Mouse (Mus musculus) skeletal muscle tissue, adult 2 months (tissue): ENCODE data around the gene C2.

Experiments used
- DNase-seq: peaks from one replicate; pipeline ENCODE4 v3.0.0-alpha.2; 2012; ENCODE audit warnings: low read depth, low spot score

The C2 gene

DNA sequence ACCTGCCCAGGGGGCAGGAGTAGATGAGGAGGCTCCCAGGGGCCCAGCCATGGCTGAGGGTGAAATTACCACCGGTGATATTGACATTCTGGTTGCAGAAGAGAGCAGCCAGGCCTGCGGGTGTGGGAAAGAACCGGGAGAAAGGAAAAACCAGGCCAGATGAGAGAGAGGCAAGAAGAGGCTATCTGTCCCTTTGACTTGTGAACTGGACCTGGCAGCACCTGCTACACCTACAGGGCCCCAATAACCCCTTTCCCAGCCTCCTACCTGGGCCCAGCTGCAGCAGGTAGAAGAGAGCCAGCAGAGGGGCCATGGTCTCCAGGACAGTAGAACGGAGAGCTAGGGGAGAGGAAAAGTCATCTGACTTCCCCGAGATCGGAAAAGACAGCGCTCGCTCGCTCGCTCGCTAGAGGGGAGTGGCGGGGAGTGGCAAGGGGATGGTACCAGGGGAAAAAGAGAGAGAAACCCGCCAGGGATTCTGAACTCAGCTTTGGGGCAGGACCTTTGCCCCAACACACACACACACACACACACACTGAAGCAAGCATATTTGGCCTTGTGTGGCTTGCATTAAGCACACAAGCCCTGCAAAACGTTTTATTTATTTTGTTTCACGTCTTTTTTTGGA lies 16.3 kb downstream of the C2 start, which contains the start of gene Gm20547:
Gene Gm20547 (minus strand): TSS at position 360 of the 628 bp plus-strand sequence.
- no peak for DNase-seq

DNA sequence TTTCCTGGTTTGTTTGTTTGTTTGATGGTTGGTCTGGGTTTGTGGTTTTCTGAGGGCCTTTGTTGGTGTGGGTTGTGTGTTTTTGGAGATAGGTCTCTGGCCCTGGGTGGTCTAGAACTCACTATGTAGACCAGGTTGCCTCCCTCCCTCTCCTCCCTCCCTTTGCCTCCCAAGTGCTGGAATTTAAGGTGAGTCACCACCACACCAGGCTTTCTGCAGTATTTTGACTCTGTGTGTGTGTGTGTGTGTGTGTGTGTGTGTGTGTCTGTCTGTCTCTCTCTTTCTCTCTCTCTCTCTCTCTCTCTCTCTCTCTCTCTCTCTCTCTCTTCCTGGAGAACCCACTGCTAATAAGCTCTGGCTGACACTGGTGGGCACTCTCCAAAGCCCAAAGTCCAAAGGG lies 16.9 kb downstream of the C2 start:
- no peak for DNase-seq

DNA sequence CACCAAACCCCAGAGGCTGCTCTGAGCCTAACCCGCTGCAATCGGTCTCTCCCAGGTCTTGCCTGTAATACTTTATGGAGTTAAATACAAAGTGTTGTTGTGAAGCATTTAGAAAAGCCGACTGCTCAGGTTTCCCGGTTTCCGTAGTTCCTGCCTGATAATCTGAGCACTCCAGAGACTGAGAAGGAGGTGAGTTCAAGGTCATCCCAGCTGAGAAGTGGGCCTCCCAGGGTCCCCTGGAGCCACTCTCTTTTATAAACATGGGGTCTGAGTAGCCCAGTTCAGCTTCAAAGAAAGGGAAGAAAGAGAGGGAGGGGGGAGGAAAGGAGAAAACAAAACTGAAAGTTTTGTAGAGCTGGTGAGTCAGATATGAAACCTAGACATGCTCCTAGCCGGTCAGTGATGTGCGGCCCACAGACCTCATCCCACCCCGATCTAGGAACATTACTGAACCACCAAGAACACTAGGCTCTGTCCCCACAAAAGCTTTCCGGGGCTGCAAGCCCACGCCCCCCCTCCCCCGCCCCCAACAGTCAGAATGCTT lies 18.7 kb downstream of the C2 start, which contains the start of gene Zbtb12:
Gene Zbtb12 (plus strand): TSS at position 148 of the 544 bp plus-strand sequence.
- DNase-seq = no peak

DNA sequence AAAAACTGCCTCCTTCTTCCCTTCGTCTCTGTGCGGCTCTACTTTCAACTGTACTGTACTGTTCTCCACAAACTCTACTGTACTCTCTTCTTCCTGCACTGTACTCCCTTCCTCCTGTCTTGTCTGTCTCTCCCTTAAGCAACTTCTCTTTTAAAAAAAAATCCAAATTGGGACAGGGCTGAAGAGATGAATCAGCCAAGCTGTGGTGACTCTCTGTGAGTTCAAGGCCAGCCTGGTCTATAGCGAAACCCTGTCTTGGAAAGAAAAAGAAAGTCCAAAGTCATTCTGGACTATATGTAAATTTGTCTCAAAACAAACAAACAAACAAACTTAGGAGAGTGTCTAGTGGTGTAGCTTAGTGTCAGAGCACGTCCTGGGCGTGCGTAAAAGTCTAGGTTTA lies 23.7 kb downstream of the C2 start:
- DNase-seq = no peak

DNA sequence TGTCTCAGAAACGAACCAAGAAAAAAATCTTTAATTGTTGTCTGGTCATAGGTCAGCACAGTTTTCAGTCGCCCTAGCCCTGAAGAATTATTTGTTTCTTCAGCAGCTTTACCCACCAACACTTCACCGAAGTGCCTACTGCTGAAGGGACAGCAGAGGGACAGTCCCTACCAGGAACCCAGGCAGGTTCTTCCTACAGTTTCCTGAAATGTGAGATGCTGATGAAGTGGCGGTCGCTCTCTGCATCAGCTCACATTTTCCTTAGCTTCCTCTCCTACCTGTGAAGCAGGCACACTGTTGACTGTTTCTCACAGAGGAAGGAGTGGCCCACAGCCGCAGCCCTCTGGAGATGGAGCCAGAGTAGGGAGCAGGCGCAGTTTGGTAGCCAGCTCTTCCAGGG lies 32.1 kb downstream of the C2 start:
- DNase-seq = no peak

DNA sequence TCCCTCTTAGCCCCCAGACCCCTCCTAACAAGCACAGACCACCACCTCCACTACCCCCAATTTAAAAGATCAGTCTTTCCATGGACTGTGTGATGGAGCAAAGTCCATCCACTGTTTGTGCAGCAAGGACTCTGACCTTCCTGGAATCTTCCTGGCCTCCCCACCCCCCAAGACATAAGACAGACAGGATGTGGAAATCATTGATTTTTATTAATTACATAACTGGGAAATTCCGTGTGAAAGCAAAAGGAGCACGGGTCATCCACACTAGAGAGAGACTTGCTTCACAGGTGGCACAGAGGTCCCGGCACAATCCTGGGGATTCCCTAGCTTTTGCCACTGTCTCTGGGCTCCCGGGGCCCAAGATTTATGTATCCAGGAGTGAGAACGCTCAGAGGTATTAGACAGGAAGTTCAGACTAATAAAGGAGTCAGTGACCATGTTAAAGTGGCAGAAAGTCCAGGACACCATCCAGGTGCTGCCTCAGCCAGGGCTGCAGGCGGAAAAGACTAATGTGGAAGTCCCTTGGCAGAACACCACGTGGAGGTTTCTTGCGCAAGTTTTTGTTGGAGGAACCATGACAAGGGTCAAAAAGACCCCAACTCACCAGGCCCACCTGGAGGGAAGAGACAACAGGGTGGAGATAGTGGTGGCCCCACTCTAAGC lies 35.5 kb downstream of the C2 start, which contains the start of gene Cfb:
Gene Cfb (minus strand): TSS at position 103 of the 666 bp plus-strand sequence.
- DNase-seq = no peak

DNA sequence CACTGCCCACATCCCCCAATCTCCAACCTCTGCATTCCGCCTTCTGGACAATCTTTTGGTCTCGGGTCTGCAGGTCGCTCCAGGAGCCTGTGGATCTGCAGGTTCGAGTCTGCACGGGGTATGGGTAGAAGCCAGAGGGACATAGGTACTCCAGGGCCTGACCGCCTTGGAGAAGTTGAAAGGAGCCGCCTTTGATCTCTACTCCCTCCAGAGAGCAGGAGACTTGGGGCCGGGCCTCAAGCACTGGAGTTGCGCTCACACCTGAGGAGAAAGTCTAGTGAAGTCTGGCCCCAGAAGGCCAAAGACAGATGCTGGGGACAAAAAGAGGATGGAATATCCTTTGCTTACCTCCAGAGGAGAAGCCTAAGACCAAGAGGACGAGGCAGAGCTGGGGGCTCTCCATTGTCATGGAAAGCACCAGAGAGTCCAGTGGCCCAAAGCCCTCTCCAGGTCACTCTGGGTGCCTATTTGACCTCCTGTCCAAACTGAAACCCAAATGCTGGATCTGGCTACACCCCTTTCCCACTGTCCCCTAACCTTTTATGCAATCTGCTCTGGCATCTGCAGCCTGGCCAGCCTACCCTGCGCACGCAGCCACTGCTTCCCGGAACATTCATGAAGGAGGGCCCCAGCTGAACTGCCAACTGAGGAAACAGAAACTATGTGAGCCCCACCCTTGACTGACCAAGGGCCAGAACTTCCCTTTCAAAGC lies 36.2 kb downstream of the C2 start:
- peak; percentile 41 for DNase-seq

DNA sequence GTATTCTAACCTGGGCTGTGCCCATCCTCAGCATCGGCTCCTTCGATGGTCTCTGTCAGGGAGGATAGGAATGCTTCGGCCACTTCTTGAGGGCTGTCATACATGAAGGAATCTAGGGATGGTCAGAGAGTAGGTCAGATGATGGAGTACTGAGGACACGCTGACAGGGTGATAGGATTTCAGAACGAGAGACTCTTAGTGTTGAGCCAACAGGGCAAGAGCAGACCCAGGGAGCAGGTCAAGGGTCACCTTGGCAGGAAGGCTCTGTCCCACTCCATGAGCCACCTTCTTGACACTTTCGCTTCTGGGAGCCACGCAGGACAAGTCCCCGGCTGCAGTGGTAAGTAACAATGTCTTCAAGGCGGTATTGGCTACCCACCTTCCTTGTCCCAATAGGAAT lies 37.6 kb downstream of the C2 start:
- DNase-seq = no peak

DNA sequence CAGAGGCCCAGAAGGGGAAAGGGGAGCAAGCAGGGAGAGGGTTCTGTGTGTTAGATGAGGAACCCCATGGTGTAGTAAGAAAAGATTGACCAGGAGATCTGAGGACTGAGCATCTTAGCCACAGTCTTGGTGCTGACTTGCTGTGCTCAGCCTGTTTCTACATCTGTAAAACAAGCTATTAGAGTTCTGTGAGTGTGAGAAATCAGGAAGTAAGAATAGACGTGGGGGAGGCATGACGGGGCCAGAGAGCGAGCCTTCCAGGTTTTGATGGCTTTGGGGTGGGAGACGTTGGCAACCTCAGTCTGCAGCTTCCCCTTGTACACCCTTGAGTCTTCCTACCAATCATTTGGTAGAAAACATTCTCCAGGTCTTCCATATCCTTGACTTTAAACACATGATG lies 39.4 kb downstream of the C2 start:
- no peak for DNase-seq

DNA sequence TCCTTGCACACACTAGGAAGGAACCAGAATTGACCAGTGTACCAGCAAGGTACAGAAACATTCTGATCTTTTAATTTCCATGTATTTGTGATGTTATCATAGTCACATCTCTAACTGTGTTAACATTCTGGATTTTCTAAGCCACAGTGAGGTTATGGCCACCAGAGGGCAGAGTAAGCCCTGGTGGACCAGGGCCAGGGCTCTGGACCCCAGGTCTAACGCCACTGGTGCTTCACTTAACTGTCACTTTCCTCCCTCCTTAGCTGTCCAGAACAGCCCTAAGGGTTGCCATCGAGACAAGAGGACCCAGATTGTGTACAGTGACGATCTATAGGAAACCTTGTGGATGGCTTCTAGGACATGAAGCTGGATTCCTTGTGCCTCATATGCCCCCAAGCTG lies 42.2 kb downstream of the C2 start:
- no peak for DNase-seq

DNA sequence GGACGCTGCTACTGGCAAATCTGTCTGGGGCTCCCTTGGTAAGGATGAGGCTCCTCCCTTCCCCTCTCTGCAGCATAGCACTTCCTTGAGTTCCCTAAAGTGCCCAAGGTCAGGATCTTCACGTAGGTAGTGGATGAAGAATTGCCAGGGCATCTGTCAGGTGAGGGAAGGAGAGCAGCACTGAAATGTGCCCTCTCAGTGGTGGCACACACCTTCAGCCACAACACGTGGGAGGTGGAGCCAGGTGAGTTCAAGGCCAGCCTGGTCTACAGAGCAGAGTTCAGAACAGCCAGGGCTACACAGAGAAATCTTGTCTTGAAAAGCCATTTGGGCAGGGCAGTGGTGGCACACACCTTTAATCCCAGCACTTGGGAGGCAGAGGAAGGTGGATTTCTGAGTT lies 43.3 kb downstream of the C2 start:
- DNase-seq = no peak

DNA sequence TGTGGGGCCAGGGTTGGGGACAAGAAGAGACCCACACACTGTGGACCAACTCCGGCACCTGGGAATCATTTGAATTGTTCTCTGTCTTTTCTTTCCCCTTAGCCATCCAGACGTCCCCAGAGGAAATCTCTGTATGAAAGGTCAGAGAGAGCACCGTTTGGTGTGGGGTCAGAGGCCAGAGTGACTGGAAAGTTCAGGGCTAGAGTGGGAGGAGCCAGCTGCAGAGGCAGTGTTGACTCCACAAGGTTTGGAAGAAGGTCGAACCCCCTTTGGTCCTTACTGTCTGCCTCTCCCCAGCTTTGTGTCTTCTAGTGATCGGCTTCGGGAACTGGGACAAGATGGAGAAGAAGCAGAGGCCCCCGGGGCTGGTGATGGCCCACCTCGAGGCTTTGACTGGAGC lies 44.6 kb downstream of the C2 start:
- no peak for DNase-seq

DNA sequence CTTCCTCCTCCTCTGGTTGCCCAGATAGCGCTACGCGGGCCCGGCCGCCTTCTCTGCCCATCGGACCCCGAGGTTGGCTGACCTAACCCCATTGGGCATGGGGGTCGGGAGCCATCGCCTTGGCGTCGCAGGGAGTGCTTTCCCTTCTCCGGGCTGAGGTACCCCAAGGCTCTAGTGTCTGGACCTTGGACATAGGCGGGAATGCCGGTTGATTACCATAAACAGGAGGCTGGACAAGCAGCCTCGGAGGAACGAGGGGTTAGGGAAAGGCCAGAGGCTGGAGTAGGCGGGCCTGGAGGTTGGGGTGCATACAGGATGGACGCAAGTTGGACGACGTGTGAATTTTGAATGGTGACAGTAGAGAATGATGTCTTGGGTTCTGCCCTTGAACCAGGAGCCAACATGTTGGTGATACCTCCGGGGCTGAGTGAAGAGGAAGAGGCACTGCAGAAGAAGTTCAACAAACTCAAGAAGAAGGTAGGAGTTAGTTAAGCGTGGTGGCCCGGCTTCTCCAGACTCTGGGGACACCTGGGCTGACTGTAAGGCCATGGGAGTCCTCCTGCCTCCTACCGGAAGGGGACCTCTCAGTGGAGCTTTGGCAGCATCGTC lies 47.4 kb downstream of the C2 start:
- no peak for DNase-seq

DNA sequence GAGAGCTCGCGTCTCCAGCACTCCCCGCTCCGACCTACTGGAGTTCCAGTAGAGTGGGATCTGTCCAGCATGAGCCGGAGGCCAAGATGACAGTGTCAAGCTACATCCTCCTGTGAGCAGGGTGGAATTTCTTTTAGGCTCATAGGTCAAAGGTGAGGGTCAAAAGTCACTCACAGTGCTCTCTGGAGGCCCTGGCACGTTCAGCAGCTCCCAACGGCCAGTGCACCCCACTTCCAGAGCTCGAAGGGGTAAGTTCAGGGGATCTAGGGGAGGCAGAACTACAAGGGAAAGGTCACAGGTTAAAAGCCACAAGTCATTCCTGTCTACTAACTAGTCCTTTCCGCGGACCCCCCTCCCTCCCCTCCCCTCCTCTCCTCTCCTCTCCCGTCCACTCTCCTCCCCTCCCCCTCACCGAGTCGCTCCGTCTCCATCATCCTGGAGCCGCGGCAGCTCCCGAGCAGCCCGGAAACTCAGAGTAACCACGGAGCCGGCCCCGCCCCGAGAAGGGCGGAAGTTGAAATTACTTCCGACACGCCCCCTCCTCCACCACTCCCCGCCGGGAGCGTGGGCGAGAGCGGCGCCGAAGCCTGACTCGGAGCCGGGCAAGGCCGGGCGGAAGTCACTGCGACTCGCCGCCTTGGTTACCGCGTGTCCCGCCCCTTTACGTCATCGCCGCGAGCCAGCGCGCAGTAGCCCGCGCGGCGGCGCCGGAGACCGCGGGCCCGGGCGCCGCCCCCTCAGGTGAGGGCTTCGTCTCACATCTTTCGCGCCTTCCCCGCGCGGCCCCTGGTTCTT lies 48.1 kb downstream of the C2 start, which contains the start of the genes Skiv2l and Nelfe:
Gene Skiv2l (minus strand): TSS at position 489 of the 795 bp plus-strand sequence.
Gene Nelfe (plus strand): TSS at position 670 of the 795 bp plus-strand sequence.
- peak; percentile 95 for DNase-seq

DNA sequence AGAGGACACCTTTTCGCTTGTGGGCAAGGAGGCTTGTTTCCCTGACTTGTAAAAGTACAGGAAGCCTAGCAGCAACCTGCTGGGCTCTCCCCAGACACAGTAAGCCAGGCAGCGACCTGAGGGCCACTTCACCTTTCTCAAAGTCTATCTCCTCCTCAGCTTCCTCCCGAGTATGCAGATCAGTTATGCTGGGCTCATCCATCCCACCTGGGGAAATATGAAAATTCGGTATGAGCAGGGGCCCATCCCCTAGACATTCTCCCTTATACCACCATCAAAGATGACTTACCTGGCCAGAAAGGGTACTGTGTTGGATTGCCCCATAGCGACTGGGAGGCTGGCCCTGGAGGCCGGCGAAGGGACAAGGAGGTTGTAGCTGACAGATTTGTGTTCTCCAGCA lies 50.5 kb downstream of the C2 start:
- no peak for DNase-seq

DNA sequence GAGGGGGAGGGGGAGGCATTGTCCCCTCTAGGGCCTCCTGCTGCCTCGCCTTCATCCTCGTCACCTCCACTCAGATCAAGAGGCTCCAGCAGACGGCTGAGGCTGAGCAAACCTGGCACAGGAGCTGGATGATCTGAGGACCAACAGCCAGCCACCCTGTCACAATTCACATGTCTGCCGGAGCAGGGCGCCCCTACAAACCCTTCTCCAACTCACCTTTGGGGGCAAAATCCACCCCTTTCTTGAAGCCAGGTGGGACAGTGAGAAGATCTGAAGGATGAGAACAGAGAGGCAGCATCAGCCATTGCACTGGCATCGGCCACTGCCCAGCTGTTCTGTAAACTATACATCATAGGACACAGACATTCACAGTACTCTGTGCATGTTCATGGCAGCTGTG lies 50.9 kb downstream of the C2 start:
- DNase-seq = no peak

DNA sequence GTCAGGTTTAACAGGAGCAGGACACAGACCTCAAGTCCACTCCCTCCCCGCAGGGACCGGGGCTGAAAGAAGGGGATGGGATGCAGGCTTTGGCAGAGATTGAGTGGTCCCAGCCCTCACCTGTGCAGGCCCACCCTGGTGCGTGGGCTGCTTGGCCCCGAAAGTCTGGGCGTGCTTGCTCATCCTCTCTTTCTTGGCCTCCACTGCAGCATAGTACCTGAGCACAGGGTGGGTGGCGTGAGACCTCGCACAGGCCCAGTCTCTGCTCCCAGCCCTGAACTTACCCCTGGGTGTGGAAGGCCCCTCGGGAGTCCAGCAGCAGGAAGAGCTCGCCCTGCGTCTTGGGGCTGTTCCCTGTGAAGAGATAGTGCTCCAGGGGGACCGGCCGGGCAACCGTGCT lies 53.2 kb downstream of the C2 start:
- no peak for DNase-seq

DNA sequence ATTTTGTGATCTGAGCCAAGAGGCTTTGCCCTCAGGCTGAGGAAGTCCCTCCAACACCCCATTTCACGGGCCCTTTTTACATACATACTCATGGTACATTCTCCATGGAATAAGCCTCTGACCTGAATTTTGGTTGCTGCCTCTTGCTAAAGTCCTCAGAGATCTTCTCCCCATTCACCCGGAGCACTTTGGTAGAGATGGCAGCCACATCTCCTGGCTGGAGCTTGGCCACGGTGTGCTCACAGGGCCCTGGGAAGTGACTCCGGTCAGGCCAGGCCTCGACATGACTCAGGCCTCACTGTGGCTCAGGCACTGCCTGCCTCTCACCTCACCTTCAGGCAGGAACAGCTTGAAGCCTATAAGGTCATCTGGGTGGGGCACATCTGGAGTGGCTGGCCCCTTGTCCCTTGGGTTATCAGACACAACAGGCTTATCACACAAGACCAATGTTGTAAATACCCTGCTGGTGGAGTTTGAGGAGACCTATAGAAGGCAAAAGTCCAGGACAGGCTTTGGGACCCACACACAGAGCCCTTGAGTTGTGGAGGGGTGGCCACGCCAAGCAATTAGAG lies 57.2 kb downstream of the C2 start:
- DNase-seq = no peak

DNA sequence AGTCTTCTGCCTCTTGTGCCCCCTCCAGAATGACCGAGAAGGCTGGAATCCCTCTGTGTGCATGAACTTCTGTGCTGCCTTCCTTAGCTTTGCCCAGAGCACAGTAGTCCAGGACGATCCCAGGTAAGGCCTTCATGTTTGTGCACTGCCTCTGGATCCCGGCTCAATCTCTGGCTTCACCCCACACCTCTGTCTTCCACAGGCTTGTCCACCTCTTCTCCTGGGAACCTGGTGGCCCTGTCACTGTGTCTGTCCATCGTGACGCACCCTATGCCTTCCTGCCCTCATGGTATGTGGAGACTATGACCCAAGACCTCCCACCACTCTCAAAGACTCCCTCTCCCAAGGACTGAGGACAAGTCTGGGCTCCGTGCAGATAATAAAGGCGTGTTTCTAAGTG lies 59.3 kb downstream of the C2 start:
- no peak for DNase-seq

DNA sequence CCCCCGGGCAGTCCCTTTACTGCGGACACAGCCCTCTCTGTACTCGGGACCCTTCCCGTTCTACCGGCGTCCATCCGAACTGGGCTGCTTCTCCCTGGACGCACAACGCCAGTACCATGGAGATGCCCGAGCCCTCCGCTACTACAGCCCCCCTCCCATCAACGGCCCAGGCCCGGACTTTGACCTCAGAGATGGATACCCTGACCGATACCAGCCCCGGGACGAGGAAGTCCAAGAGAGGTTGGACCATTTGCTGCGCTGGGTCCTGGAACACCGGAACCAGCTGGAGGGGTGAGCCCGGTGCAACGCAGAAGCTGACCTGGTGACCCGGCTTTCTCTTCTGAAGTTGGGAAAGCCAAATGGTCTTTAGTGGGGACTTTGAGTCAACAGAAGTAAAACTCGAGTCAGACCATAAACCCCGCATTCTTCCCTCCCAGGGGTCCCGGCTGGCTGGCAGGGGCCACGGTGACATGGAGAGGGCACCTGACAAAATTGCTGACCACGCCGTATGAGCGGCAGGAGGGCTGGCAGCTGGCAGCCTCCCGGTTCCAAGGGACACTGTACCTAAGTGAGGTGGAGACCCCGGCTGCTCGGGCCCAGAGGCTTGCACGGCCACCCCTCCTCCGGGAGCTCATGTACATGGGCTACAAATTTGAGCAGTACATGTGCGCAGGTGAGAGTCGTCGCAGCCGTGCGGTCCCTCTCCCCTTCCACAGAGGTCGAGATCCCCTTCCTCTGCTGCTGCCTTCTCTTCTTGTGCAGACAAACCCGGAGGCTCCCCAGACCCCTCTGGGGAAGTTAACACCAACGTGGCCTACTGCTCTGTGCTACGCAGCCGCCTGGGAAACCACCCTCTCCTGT lies 60.4 kb downstream of the C2 start:
- DNase-seq = no peak
